Mouse (Mus musculus) skeletal muscle tissue, adult 2 months (tissue): Measurements from ENCODE around the gene Rnf207.

Source experiments
- DNase-seq: peaks from one replicate; pipeline ENCODE4 v3.0.0-alpha.2; 2012; ENCODE audit warnings: low read depth, low spot score

Gene Rnf207

DNA sequence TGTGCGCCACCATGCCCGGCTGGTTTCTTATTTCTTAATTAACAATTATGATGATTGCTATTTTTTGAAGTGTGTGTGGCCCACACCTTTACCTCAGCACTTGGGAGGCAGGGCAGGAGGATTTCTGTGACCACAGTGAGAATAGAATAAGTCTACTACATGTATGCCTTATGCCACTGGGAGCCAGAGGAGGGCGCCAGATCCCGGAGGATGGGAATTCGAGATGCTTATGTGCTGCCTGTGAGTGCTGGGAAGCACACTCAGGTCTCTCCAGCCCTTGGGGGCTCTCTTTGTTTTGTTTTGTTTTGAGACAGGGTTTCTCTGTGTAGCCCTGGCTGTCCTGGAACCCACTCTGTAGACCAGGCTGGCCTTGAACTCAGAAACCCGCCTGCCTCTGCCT is 9.9 kb upstream of the Rnf207 start:
- no peak for DNase-seq

DNA sequence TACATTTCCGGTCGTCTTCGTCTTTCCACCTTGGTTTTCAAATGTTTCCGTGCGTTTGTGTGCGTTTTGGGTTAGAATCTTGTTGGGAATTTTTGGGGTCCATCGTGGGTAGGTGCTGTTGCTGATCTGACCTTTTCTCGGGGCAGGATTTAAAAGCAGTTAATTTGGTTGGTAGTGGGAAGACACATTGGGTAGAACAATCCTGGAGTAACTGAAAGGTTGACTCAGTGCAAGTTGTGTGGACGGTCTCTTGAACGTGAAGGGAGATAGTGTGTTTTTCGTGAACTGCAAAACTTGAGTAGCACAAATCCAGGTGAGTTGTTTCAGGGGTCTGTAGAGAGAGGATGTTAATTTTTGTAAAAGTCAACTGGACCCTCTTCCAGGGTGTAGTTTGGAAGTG is 7.8 kb upstream of the Rnf207 start:
- no peak for DNase-seq

GRCm38 (mm10) chr4:152325574-152326411 is 7.0 kb upstream of the Rnf207 start, which contains the start of gene Rpl22:
Rpl22 (plus strand) TSS chr4:152325742.
- peak; percentile 96 for DNase-seq

DNA sequence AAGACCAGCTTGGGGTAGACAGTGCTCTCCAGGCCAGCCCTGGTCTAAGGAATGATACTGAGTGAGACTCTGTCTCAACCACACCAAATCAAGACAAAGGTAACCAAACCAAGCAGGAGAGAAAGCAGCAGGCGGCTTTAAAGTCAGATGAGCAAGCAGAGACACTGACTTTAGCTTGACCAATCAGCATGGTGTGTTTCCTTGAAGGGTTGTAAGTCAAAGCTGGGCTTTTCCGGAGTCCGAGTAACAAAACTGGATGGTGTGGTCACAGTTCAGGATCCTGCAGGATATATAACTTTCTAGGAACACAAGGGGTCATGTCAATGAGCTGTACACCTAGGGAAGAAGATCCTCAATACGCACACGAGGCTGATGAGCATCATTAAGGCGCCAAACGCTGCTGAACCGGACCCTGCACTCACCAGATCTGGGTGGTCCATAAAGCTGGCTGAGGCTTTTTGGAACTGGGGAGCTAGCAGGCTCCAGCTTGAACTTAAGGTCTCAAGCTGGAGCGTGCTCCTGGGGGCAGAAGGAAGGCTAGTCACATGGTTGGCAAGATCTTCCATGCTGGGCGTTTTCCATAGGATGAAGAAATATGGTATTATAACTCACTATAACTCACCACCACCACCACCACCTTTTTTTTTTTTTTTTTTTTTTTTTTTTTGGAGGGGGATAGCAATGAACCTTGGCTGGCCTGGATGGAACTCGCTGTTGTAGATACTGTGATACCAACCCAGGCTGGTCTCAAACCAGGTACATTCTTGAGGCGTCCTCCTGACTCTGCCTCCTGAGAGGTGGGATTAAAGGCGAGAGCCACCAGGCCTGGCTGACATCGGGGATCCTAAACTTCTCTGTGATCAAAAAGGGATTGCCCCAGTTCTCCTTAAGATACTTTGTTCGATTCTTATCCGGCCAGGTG is 6.1 kb upstream of the Rnf207 start:
- no peak for DNase-seq

DNA sequence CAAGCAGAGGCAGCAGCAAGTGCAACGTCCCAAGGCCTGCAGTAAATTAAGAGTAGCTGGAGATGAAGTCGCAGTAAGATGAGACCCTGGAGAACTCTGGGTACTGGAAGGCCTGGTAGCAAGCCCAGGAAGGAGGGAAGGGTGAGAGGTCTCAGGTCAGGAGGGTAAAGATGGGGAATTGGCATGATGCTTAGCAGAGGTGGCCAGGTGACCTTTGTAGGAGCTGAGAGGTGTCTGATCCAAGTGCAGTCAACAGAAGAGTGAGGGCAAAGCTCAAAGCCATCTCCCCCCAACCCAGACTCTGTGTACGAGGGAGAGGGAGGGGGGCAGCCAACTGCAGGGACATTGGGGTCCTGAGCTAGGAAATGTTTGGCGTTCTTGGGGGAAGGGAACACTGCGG is 2.7 kb upstream of the Rnf207 start:
- no peak for DNase-seq

DNA sequence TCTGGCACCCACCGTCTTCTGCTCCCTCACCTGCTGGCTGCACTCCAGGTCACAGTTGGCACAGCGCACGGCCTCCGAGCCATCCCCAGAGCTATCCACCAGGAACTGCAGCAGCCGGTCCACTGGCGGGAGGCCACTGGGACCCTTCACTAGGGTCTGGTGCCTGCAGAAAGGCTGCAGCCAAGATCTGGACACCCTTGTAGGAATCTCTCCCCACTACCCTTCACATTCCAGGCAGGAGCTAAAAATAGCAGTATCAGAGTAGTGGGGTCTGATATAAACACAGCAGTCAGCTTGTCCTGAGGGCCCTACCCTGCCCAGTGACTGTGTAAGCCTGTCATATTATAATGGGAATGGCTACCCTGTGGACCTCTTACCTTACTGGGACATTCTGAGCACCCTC is 1.2 kb downstream of the Rnf207 start:
- DNase-seq = no peak

GRCm38 (mm10) chr4:152315498-152316213 is 3.1 kb downstream of the Rnf207 start:
- DNase-seq = no peak

- DNase-seq = no peak
Observed at GRCm38 (mm10) chr4:152313934-152314333, 4.9 kb downstream of the Rnf207 start.

DNA sequence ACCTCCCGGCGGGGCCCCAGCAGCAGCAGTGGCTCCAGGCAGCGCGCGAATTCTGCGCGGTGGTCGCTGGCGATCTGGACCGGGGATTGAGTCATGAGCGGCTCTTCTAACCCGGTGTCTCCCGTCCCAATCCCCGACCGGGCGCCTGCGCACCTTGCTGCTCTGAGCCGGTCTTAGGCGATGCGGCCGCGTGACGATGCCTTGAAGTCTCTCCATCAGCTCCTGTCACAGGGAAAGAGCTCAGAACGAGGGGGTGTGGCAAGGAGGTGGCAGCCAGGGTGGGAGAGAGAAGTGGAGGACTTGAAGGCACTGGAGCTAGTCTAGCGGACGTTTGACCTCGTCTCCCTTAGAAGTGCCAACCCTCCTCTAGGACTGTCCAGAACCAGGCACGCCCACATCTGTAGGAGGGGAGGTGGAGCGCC is 5.6 kb downstream of the Rnf207 start:
- DNase-seq = no peak

DNA sequence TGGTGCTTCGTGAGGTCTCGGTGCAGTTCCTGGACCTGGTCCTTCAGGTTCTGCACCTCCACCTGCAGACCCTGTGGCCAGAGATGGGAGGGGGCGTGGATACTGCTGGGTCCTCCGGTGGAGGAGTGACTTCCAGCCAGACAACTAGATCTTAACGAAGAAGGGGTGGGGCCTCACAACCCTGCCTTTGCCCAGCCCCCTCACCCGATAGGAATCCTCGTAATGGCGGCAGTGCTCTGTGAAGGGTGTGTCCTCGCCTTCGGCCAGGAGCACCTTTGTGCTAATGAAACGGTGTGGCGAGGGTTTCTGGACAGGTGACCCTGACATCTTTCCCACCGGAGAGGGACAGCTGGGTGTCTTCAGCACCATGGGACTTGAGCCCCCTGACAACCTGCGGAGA is 6.6 kb downstream of the Rnf207 start:
- no peak for DNase-seq

DNA sequence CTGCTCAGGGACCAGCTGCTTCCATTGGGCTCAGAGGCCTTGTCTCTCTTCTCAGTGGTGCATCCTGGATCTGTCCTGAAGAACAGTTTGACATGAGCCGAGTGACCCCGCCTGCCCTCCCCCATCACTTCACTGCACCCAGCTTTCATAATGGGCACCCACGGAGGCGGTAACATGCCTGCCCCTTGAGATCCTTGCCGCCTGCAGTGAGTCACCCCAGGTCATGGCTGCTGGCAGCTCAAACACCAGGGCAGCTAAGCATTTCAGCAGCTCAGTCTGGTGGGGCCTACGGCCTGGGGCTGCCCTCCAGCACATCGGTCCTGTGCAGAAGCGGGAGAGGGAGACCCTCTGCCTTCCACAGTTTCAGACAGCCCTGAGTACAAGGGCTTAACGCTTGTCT is 11.3 kb downstream of the Rnf207 start:
- DNase-seq = no peak

DNA sequence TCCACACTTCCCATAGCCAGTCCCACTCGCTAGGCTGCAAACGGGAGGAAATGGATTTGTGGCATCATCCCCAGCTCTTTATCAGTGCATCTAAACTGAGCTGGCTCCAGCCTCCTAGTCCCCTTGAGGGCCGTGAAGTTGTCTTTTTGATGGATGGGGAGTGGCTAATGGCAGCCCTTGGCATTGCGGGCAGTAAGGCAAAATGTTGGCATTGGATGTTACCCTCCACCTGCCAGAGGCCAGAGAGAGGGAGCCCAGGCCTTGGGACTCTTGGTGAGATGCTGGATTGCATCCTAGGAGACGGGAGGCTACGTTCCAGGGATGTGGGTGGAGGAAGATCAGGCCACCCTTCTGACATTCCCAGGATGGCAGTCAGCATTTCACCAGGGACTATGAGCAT is 12.8 kb downstream of the Rnf207 start:
- no peak for DNase-seq

DNA sequence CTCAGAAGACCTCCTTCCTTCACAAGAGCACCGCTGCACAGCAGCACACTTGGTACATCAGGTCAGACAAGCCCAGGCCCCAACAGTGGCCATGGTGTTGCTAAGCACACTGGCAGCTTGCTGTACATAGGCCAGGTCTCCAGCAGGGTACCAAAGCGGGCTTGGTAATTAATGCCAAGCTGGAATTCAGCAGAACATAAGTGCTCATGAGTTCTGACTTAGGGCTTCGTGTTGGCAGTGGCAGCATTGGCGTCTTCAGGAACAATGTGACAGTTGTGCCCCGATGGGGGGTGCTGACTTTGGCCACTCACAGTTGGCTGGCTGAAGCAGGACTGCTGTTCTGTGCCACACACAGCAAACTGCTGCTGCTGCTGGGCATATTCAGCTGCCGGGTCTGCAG is 14.1 kb downstream of the Rnf207 start:
- no peak for DNase-seq

DNA sequence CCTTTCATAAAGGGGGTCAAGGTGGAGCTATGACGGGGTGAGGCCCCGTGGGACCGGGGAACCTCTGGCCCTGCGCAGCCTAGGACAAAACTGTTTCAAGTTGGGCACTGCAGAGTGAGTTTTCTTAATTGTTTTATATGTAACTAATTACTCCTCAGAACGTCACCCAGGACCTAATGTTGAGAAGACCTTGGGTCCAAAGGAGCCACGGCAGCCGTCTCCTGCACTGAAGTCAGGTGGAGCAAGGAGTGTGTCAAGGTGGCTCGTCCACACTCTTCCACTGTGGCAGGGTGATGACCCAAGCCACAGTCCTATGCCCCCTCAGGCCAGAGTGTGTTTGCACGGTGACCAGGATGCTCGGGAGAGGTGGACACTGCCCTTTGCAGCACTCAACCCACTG is 15.6 kb downstream of the Rnf207 start:
- DNase-seq = no peak

GRCm38 (mm10) chr4:152302012-152302411 is 16.8 kb downstream of the Rnf207 start:
- no peak for DNase-seq

DNA sequence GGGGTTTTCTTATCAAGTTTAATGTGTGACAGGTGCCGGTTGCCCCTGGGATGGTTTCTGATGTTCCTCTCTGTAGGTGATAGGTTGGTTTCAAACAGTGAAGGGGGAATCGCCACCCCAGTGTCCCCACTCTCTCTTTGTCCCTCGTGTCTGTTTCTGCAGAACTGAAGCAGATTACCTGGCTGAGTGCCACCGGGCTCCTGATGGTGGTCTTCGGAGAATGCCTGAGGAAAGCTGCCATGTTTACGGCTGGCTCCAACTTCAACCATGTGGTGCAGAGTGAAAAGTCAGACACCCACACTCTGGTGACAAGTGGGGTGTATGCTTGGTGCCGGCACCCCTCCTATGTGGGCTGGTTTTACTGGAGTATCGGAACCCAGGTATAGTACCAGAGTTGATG is 18.4 kb downstream of the Rnf207 start:
- DNase-seq = no peak

- no peak for DNase-seq
Observed at GRCm38 (mm10) chr4:152298836-152299235, 20.0 kb downstream of the Rnf207 start.

- peak; percentile 99 for DNase-seq
Observed at GRCm38 (mm10) chr4:152296874-152297861, 21.6 kb downstream of the Rnf207 start, which contains the start of gene Icmt. Icmt (plus strand) TSS chr4:152297227.

GRCm38 (mm10) chr4:152296371-152296770 is 22.4 kb downstream of the Rnf207 start:
- DNase-seq = no peak

GRCm38 (mm10) chr4:152295916-152296315 is 22.9 kb downstream of the Rnf207 start:
- DNase-seq = no peak
